ENCODE assay signal across 22 mouse cellular contexts in the genomic region with DNA sequence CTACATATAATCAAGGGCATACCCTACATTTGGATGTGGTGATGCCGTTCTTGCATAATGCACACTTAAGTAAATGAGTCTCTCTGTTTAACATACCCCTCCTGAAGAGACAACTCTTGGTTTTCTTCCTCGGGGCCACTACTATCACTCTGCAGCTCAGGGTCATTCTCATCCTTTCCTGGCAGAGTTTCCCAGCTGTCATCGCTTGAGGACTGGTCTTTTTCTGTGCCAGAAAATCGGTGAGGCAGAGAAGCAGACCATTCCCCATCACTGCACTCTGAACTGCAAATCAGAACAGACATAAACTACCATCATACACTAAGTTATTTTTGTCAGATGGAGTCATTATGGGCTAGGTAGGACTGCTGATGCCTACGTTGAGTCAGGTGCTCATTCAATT.
"Had no signal": no experiment of that assay in that cellular context is flagged by ENCODE, and none has a peak within 500 bp of the region (broad histone marks: within the 10 kb centered on the region; RNA-seq: fewer than 3 reads in every experiment).

No protein-coding gene starts in this region.

- H3K4me3 ChIP-seq: kidney, embryonic 15.5 days; left cerebral cortex, adult 2 months; limb, embryonic 10.5 days; limb, embryonic 13.5 days; liver, embryonic 12.5 days; liver, embryonic 15.5 days; lung, embryonic 15.5 days; megakaryocyte, embryonic 14.5 days; midbrain, embryonic 10.5 days; neural tube, embryonic 12.5 days; neural tube, embryonic 15.5 days had no signal

- DNase-seq: kidney, adult 8-10 months; kidney, postnatal 10 days; kidney, postnatal 36 days; layer of hippocampus, postnatal 36 days; liver; lung, adult 18-20 months; lung, postnatal 10 days; lung, postnatal 36 days; midbrain, embryonic 14.5 days; thymus, adult 18-20 months; thymus, postnatal 36 days had no signal

- H3K27ac ChIP-seq: kidney, embryonic 15.5 days; left cerebral cortex, adult 2 months; limb, embryonic 10.5 days; limb, embryonic 13.5 days; liver, embryonic 12.5 days; liver, embryonic 15.5 days; lung, embryonic 15.5 days; midbrain, embryonic 10.5 days; neural tube, embryonic 12.5 days; neural tube, embryonic 15.5 days had no signal

- H3K27me3 ChIP-seq: kidney, embryonic 15.5 days; limb, embryonic 13.5 days; liver, embryonic 12.5 days; liver, embryonic 15.5 days; lung, embryonic 15.5 days; megakaryocyte, embryonic 14.5 days; neural tube, embryonic 12.5 days; neural tube, embryonic 15.5 days had no signal

- H3K4me1 ChIP-seq: kidney, embryonic 15.5 days; limb, embryonic 10.5 days; limb, embryonic 13.5 days; liver, embryonic 12.5 days; liver, embryonic 15.5 days; lung, embryonic 15.5 days; midbrain, embryonic 10.5 days; neural tube, embryonic 12.5 days; neural tube, embryonic 15.5 days had no signal
